Mouse (Mus musculus): Measurements from ENCODE around the gene Tbc1d22a. TPM values are rescaled to one million over a fixed set of nuclear protein-coding genes. Genes with fewer than 3 reads are reported as not detected.

Gene Tbc1d22a
- polyA plus RNA-seq, 1 experiment, result 39.8 TPM

- no peak overlapping the region for H3K27ac ChIP-seq (ENCODE audit: insufficient read depth, low read depth, low read length)
- H3K4me3 ChIP-seq (ENCODE audit: insufficient read depth, low read length), result no peak overlapping the region
- H3K4me1 ChIP-seq (ENCODE audit: control insufficient read depth, insufficient read depth, low read length), result no peaks in the 10 kb centered on the region
- no peak for TF ChIP-seq POLR2A (IDR thresholded peaks at IDR 0.05; ENCODE audit: borderline replicate concordance, low read depth, low read length)
- no peak for TF ChIP-seq CTCF (IDR thresholded peaks at IDR 0.05; ENCODE audit: low read depth, low read length)
Measured at GRCm38 (mm10) chr15:86468082-86468481, 253.8 kb downstream of the Tbc1d22a start.

GRCm38 (mm10) chr15:86471136-86471535 lies 256.9 kb downstream of the Tbc1d22a start:
- H3K27ac ChIP-seq (ENCODE audit: insufficient read depth, low read depth, low read length), result no peak overlapping the region
- H3K4me1 ChIP-seq (ENCODE audit: control insufficient read depth, insufficient read depth, low read length), result no peaks in the 10 kb centered on the region
- no peak overlapping the region for H3K4me3 ChIP-seq (ENCODE audit: insufficient read depth, low read length)
- TF ChIP-seq CTCF (IDR thresholded peaks at IDR 0.05; ENCODE audit: low read depth, low read length) (no peak), POLR2A (IDR thresholded peaks at IDR 0.05; ENCODE audit: borderline replicate concordance, low read depth, low read length) (no peak)

- TF ChIP-seq CTCF (IDR thresholded peaks at IDR 0.05; ENCODE audit: low read depth, low read length), result no peak
- no peak for TF ChIP-seq POLR2A (IDR thresholded peaks at IDR 0.05; ENCODE audit: borderline replicate concordance, low read depth, low read length)
- no peaks in the 10 kb centered on the region for H3K4me1 ChIP-seq (ENCODE audit: control insufficient read depth, insufficient read depth, low read length)
Measured at GRCm38 (mm10) chr15:86473473-86473872, 259.2 kb downstream of the Tbc1d22a start.

GRCm38 (mm10) chr15:86474951-86475350 lies 260.7 kb downstream of the Tbc1d22a start:
- no peak for TF ChIP-seq POLR2A (IDR thresholded peaks at IDR 0.05; ENCODE audit: borderline replicate concordance, low read depth, low read length)
- TF ChIP-seq CTCF (IDR thresholded peaks at IDR 0.05; ENCODE audit: low read depth, low read length), result no peak
- no peak overlapping the region for H3K4me3 ChIP-seq (ENCODE audit: insufficient read depth, low read length)
- H3K4me1 ChIP-seq (ENCODE audit: control insufficient read depth, insufficient read depth, low read length), result no peaks in the 10 kb centered on the region
- no peak overlapping the region for H3K27ac ChIP-seq (ENCODE audit: insufficient read depth, low read depth, low read length)

More at GRCm38 (mm10) chr15:86473473-86473872, 259.2 kb downstream of the Tbc1d22a start:
- H3K4me3 ChIP-seq (ENCODE audit: insufficient read depth, low read length), result no peak overlapping the region
- no peak overlapping the region for H3K27ac ChIP-seq (ENCODE audit: insufficient read depth, low read depth, low read length)

GRCm38 (mm10) chr15:86476483-86476882 lies 262.2 kb downstream of the Tbc1d22a start:
- Histone ChIP-seq H3K4me1 (ENCODE audit: control insufficient read depth, insufficient read depth, low read length) (peaks cover 4% of the 10 kb centered on the region; the same call in 1 of the 2 replicates), H3K4me3 (ENCODE audit: insufficient read depth, low read length) (no peak overlapping the region), H3K27ac (ENCODE audit: insufficient read depth, low read depth, low read length) (no peak overlapping the region)
- no peak for TF ChIP-seq CTCF (IDR thresholded peaks at IDR 0.05; ENCODE audit: low read depth, low read length)
- TF ChIP-seq POLR2A (IDR thresholded peaks at IDR 0.05; ENCODE audit: borderline replicate concordance, low read depth, low read length), result no peak

GRCm38 (mm10) chr15:86477032-86477431 lies 262.8 kb downstream of the Tbc1d22a start:
- no peak overlapping the region for H3K4me3 ChIP-seq (ENCODE audit: insufficient read depth, low read length)
- TF ChIP-seq POLR2A (IDR thresholded peaks at IDR 0.05; ENCODE audit: borderline replicate concordance, low read depth, low read length) (no peak), CTCF (IDR thresholded peaks at IDR 0.05; ENCODE audit: low read depth, low read length) (no peak)
- no peak overlapping the region for H3K27ac ChIP-seq (ENCODE audit: insufficient read depth, low read depth, low read length)
- peaks cover 4% of the 10 kb centered on the region; the same call in 1 of the 2 replicates for H3K4me1 ChIP-seq (ENCODE audit: control insufficient read depth, insufficient read depth, low read length)

- H3K4me3 ChIP-seq (ENCODE audit: insufficient read depth, low read length), result no peak overlapping the region
- H3K27ac ChIP-seq (ENCODE audit: insufficient read depth, low read depth, low read length), result no peak overlapping the region
- TF ChIP-seq CTCF (IDR thresholded peaks at IDR 0.05; ENCODE audit: low read depth, low read length) (no peak), POLR2A (IDR thresholded peaks at IDR 0.05; ENCODE audit: borderline replicate concordance, low read depth, low read length) (no peak)
- H3K4me1 ChIP-seq (ENCODE audit: control insufficient read depth, insufficient read depth, low read length), result peaks cover 4% of the 10 kb centered on the region; the same call in 1 of the 2 replicates
Measured at GRCm38 (mm10) chr15:86477471-86477992, 263.3 kb downstream of the Tbc1d22a start.

GRCm38 (mm10) chr15:86478685-86479502 lies 264.6 kb downstream of the Tbc1d22a start:
- no peak for TF ChIP-seq CTCF (IDR thresholded peaks at IDR 0.05; ENCODE audit: low read depth, low read length)
- TF ChIP-seq POLR2A (IDR thresholded peaks at IDR 0.05; ENCODE audit: borderline replicate concordance, low read depth, low read length), result no peak
- peaks cover 4% of the 10 kb centered on the region; the same call in 1 of the 2 replicates for H3K4me1 ChIP-seq (ENCODE audit: control insufficient read depth, insufficient read depth, low read length)

GRCm38 (mm10) chr15:86482362-86482761 lies 268.1 kb downstream of the Tbc1d22a start:
- Histone ChIP-seq H3K27ac (ENCODE audit: insufficient read depth, low read depth, low read length) (no peak overlapping the region), H3K4me1 (ENCODE audit: control insufficient read depth, insufficient read depth, low read length) (peaks cover 17% of the 10 kb centered on the region), H3K4me3 (ENCODE audit: insufficient read depth, low read length) (no peak overlapping the region)
- TF ChIP-seq CTCF (IDR thresholded peaks at IDR 0.05; ENCODE audit: low read depth, low read length), result no peak
- no peak for TF ChIP-seq POLR2A (IDR thresholded peaks at IDR 0.05; ENCODE audit: borderline replicate concordance, low read depth, low read length)

More at GRCm38 (mm10) chr15:86478685-86479502, 264.6 kb downstream of the Tbc1d22a start:
- Histone ChIP-seq H3K4me3 (ENCODE audit: insufficient read depth, low read length) (no peak overlapping the region), H3K27ac (ENCODE audit: insufficient read depth, low read depth, low read length) (no peak overlapping the region)

GRCm38 (mm10) chr15:86485815-86486214 lies 271.6 kb downstream of the Tbc1d22a start:
- TF ChIP-seq POLR2A (IDR thresholded peaks at IDR 0.05; ENCODE audit: borderline replicate concordance, low read depth, low read length), result no peak
- Histone ChIP-seq H3K4me1 (ENCODE audit: control insufficient read depth, insufficient read depth, low read length) (peaks cover 17% of the 10 kb centered on the region), H3K4me3 (ENCODE audit: insufficient read depth, low read length) (no peak overlapping the region), H3K27ac (ENCODE audit: insufficient read depth, low read depth, low read length) (no peak overlapping the region)

All from bone marrow macrophage, adult 2 months (primary cell).